Mouse (Mus musculus) right cerebral cortex, postnatal 10 days (tissue): ENCODE measurements at regions not wholly inside any gene's neighbourhood (a gene's known extent, or its start where the extent isn't known, plus 50 kb on each side); places are given as distances from the start of the nearest gene placed in this dataset.

Experiments used
- DNase-seq, 2 experiments: peaks; one replicate each; pipeline ENCODE4 v3.0.0; 2021; ENCODE audit warnings: low spot score in 2 of 2

- no peak for DNase-seq
Measured at GRCm38 (mm10) chr12:77179138-77179537, 58.8 kb upstream of the Fut8 start.

GRCm38 (mm10) chr12:77177811-77178578 is 59.9 kb upstream of the Fut8 start:
- DNase-seq = no peak

GRCm38 (mm10) chr12:77177303-77177702 is 60.6 kb upstream of the Fut8 start:
- DNase-seq = no peak

- DNase-seq = no peak
Measured at GRCm38 (mm10) chr12:77174032-77174431, 63.9 kb upstream of the Fut8 start.

- no peak for DNase-seq
Measured at GRCm38 (mm10) chr12:77172540-77172939, 65.4 kb upstream of the Fut8 start.

- DNase-seq = no peak
Measured at GRCm38 (mm10) chr12:77170257-77170656, 67.7 kb upstream of the Fut8 start.

GRCm38 (mm10) chr12:77168367-77168766 is 69.6 kb upstream of the Fut8 start:
- DNase-seq = no peak

- no peak for DNase-seq
Measured at GRCm38 (mm10) chr12:77156698-77157097, 81.2 kb upstream of the Fut8 start.

GRCm38 (mm10) chr12:77155626-77156025 is 82.3 kb upstream of the Fut8 start:
- no peak for DNase-seq

GRCm38 (mm10) chr12:77151471-77151870 is 86.5 kb upstream of the Fut8 start:
- no peak for DNase-seq

- DNase-seq = no peak
Measured at GRCm38 (mm10) chr12:77149835-77150234, 88.1 kb upstream of the Fut8 start.

GRCm38 (mm10) chr12:77148146-77148545 is 89.8 kb upstream of the Fut8 start:
- DNase-seq = no peak

- DNase-seq = no peak
Measured at GRCm38 (mm10) chr12:77143958-77144357, 94.0 kb upstream of the Fut8 start.

- no peak for DNase-seq
Measured at GRCm38 (mm10) chr12:77143521-77143920, 94.4 kb upstream of the Fut8 start.

- DNase-seq = no peak
Measured at GRCm38 (mm10) chr12:77143105-77143504, 94.8 kb upstream of the Fut8 start.

GRCm38 (mm10) chr12:77142224-77142623 is 95.7 kb upstream of the Fut8 start:
- DNase-seq = no peak

GRCm38 (mm10) chr12:77141260-77142201 is 96.4 kb upstream of the Fut8 start:
- DNase-seq = no peak

- no peak for DNase-seq
Measured at GRCm38 (mm10) chr12:77140656-77141055, 97.3 kb upstream of the Fut8 start.

- no peak for DNase-seq
Measured at GRCm38 (mm10) chr12:77140141-77140540, 97.8 kb upstream of the Fut8 start.

GRCm38 (mm10) chr12:77139718-77140117 is 98.2 kb upstream of the Fut8 start:
- DNase-seq = no peak

GRCm38 (mm10) chr12:77138506-77139201 is 99.3 kb upstream of the Fut8 start:
- DNase-seq = no peak

- no peak for DNase-seq
Measured at GRCm38 (mm10) chr12:77137291-77137830, 100.6 kb upstream of the Fut8 start.
